Mouse (Mus musculus): ENCODE data around the gene Srsf9. TPM values are rescaled to one million over a fixed set of nuclear protein-coding genes. Genes with fewer than 3 reads are reported as not detected.
"Not testable (repeated sequence)": the region's sequence is repeated elsewhere in the genome, so short reads cannot be mapped to it uniquely, and the experiment has no call there.

Gene Srsf9
- polyA plus RNA-seq, 1 experiment from 2014 or later, result 92.1 TPM

DNA sequence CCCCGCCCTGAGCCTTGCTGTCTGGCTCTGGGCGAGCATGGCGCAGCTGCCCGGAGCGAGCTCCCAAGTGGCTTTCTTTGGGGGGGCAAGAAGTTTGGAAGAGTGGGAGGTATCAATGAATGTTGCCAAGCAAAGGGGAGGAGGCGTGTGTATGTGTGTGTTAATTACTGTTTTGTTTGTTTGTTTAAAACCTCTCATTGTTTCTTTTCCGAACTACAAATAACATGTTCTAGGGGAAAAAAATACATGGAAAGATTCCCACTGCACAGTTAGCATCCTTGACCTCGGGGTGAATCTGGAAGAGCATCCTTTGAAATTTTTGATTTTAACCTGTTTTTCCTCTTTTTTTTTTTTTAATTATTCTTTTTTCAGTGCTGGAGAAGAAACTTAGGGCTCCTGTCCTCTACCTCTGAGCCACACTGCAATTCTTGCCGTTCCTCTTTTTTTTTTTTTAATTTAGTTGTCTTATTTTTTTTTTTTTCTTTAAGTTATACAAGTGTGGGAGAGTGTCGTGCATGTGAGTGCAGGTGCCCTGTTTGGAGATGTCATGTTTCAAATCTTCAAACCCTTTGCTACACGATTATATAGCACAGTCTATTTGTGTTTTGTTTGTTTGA is 47.3 kb downstream of the Srsf9 start:
- Histone ChIP-seq H3K9ac (no peak overlapping the region), H3K4me3 (replicated peaks) (no peak overlapping the region), H3K36me3 (replicated peaks) (no peaks in the 10 kb centered on the region), H3K27ac (replicated peaks) (no peak overlapping the region), H3K9me3 (replicated peaks) (no peaks in the 10 kb centered on the region), H3K27me3 (peaks cover 51% of the 10 kb centered on the region), H3K4me1 (replicated peaks) (no peaks in the 10 kb centered on the region), H3K4me2 (no peak overlapping the region)
- no peak for ATAC-seq (ENCODE audit: insufficient read depth)
- WGBS (ENCODE audit: insufficient replicate concordance), result 23% methylated on average over 11 of the region's 11 CpGs

- 49% methylated on average over 2 of the region's 2 CpGs for WGBS (ENCODE audit: insufficient replicate concordance)
- Histone ChIP-seq H3K4me2 (no peak overlapping the region), H3K36me3 (replicated peaks) (no peaks in the 10 kb centered on the region), H3K9me3 (replicated peaks) (no peaks in the 10 kb centered on the region), H3K4me1 (replicated peaks) (no peaks in the 10 kb centered on the region), H3K9ac (no peak overlapping the region), H3K27me3 (peaks cover 48% of the 10 kb centered on the region), H3K4me3 (replicated peaks) (no peak overlapping the region), H3K27ac (replicated peaks) (no peak overlapping the region)
- no peak for ATAC-seq (ENCODE audit: insufficient read depth)
These were observed 48.5 kb downstream of the Srsf9 start for GRCm38 (mm10) chr5:115375436-115375835.

GRCm38 (mm10) chr5:115378882-115379281 is 51.9 kb downstream of the Srsf9 start:
- not testable (repeated sequence) for ATAC-seq (ENCODE audit: insufficient read depth); H3K27ac ChIP-seq (replicated peaks); H3K36me3 ChIP-seq (replicated peaks); H3K9ac ChIP-seq; H3K9me3 ChIP-seq (replicated peaks); H3K4me3 ChIP-seq (replicated peaks); H3K4me2 ChIP-seq; H3K4me1 ChIP-seq (replicated peaks)
- 42% methylated on average over 2 of the region's 2 CpGs for WGBS (ENCODE audit: insufficient replicate concordance)
- peaks cover 17% of the 10 kb centered on the region for H3K27me3 ChIP-seq

Other genes starting within 250 kb of the Srsf9 start
- 7.9 and 11.4 TPM in 2 replicates for gene Gm10401, start 228.9 kb upstream of the Srsf9 start, polyA plus RNA-seq (2015; fragmentation: Nextera tagmentation; extraction: Ambion mirVana)
- gene Acads, start 207.8 kb upstream of the Srsf9 start, polyA plus RNA-seq (2015; fragmentation: Nextera tagmentation; extraction: Ambion mirVana), result 49.8 and 53.6 TPM in 2 replicates
- 8.5 and 10.3 TPM in 2 replicates for gene Unc119b, start 192.2 kb upstream of the Srsf9 start, polyA plus RNA-seq (2015; fragmentation: Nextera tagmentation; extraction: Ambion mirVana)
- 23.7 and 29.6 TPM in 2 replicates for gene Mlec, start 169.0 kb upstream of the Srsf9 start, polyA plus RNA-seq (2015; fragmentation: Nextera tagmentation; extraction: Ambion mirVana)
- gene Cabp1, start 132.8 kb upstream of the Srsf9 start, polyA plus RNA-seq (2015; fragmentation: Nextera tagmentation; extraction: Ambion mirVana), result 0.13 and 0.18 TPM in 2 replicates
- gene Pop5, start 91.3 kb upstream of the Srsf9 start, polyA plus RNA-seq (2015; fragmentation: Nextera tagmentation; extraction: Ambion mirVana), result 84.0 and 88.1 TPM in 2 replicates
- 146 and 173 TPM in 2 replicates for gene Rnf10, start 54.3 kb upstream of the Srsf9 start, polyA plus RNA-seq (2015; fragmentation: Nextera tagmentation; extraction: Ambion mirVana)
- 27.5 and 28.4 TPM in 2 replicates for gene Coq5, start 47.5 kb upstream of the Srsf9 start, polyA plus RNA-seq (2015; fragmentation: Nextera tagmentation; extraction: Ambion mirVana)
- gene Dynll1, start 26.2 kb upstream of the Srsf9 start, polyA plus RNA-seq (2015; fragmentation: Nextera tagmentation; extraction: Ambion mirVana), result 525 and 554 TPM in 2 replicates
- 11.6 and 13.4 TPM in 2 replicates for gene Gatc, start 14.0 kb downstream of the Srsf9 start, polyA plus RNA-seq (2015; fragmentation: Nextera tagmentation; extraction: Ambion mirVana)
- gene Triap1, start 14.0 kb downstream of the Srsf9 start, polyA plus RNA-seq (2015; fragmentation: Nextera tagmentation; extraction: Ambion mirVana), result 26.6 and 29.6 TPM in 2 replicates
- 700 and 702 TPM in 2 replicates for gene Cox6a1, start 21.8 kb downstream of the Srsf9 start, polyA plus RNA-seq (2015; fragmentation: Nextera tagmentation; extraction: Ambion mirVana)
- gene Msi1, start 102.4 kb downstream of the Srsf9 start, polyA plus RNA-seq (2015; fragmentation: Nextera tagmentation; extraction: Ambion mirVana), result 0.36 and 0.44 TPM in 2 replicates
- gene Pla2g1b, start 139.1 kb downstream of the Srsf9 start, polyA plus RNA-seq (2015; fragmentation: Nextera tagmentation; extraction: Ambion mirVana), result not detected in 2 replicates
- gene Sirt4, start 157.5 kb downstream of the Srsf9 start, polyA plus RNA-seq (2015; fragmentation: Nextera tagmentation; extraction: Ambion mirVana), result 6.0 and 6.1 TPM in 2 replicates
- 15.2 and 16.8 TPM in 2 replicates for gene Pxn, start 179.5 kb downstream of the Srsf9 start, polyA plus RNA-seq (2015; fragmentation: Nextera tagmentation; extraction: Ambion mirVana)
- gene Rplp0, start 232.3 kb downstream of the Srsf9 start, polyA plus RNA-seq (2015; fragmentation: Nextera tagmentation; extraction: Ambion mirVana), result 1,028 and 1,078 TPM in 2 replicates
- gene Gcn1l1, start 238.1 kb downstream of the Srsf9 start, polyA plus RNA-seq (2015; fragmentation: Nextera tagmentation; extraction: Ambion mirVana), result 15.0 and 17.3 TPM in 2 replicates